Mouse (Mus musculus): ENCODE data around the gene Snx29.
"Not testable (repeated sequence)": the region's sequence is repeated elsewhere in the genome, so short reads cannot be mapped to it uniquely, and the experiment has no call there.

- 0 out of 2 replicates have a peak, but pooled peaks have one; percentile 10 for TF ChIP-seq CTCF (IDR thresholded peaks at IDR 0.05; ENCODE audit: low read depth, low read length)
- not testable (repeated sequence) for TF ChIP-seq POLR2A (IDR thresholded peaks at IDR 0.05; ENCODE audit: borderline replicate concordance, low read depth, low read length)
Observed at GRCm38 (mm10) chr16:11297700-11298099, 25.0 kb upstream of the Snx29 start.
